Mouse (Mus musculus): ENCODE measurements around the gene Utrn. TPM values are rescaled to one million over a fixed set of nuclear protein-coding genes. Genes with fewer than 3 reads are reported as not detected.

Gene Utrn
- total RNA-seq, 1 experiment from 2014 or later, result 61.8 TPM

DNA sequence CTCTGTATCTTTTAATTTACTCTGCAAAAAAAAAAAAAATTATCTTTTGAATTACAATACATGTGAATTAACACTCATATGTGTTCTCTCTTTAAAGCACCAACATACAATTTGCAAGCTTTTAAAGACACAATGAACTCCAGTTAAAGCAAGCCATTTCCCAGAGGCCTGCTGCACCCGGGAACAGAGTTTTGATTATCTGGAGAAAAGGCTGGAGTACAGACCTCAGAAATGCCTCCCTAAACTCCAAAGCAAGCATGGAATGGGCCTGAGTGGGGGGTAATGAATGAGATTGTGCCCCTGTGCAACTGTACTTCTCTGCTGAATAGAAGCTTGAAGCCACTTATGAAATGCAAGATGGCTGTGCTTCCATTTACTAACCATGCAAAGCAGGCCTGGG, 281.8 kb downstream of the Utrn start:
- ATAC-seq (replicated peaks; ENCODE audit: insufficient number of reproducible peaks, low FRiP score, low TSS enrichment, poor library complexity, severe bottlenecking), result no peak

GRCm38 (mm10) chr10:12586825-12587224, 282.3 kb downstream of the Utrn start:
- no peak for ATAC-seq (replicated peaks; ENCODE audit: insufficient number of reproducible peaks, low FRiP score, low TSS enrichment, poor library complexity, severe bottlenecking)

GRCm38 (mm10) chr10:12586200-12586599, 283.0 kb downstream of the Utrn start:
- no peak for ATAC-seq (replicated peaks; ENCODE audit: insufficient number of reproducible peaks, low FRiP score, low TSS enrichment, poor library complexity, severe bottlenecking)

DNA sequence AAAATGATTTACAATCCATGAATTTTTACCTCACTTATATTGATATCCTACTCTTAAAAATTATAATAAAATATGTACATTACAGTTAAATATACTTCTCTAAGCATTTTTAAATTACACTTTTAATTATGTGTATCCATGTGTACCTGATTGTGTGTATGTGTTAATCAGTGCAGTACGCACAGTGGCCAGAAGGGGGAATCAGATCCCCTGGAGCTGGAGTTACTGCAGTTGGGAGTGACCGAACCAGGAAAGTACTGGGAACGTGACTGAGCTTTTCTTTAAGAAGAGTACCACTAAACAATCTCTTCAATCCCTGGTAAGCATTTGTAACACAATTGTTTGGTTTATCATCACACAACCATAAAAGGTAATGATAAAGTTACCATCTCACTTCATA, 285.7 kb downstream of the Utrn start:
- no peak for ATAC-seq (replicated peaks; ENCODE audit: insufficient number of reproducible peaks, low FRiP score, low TSS enrichment, poor library complexity, severe bottlenecking)

- no peak for ATAC-seq (replicated peaks; ENCODE audit: insufficient number of reproducible peaks, low FRiP score, low TSS enrichment, poor library complexity, severe bottlenecking)
These were observed 290.1 kb downstream of the Utrn start for GRCm38 (mm10) chr10:12579048-12579447.

DNA sequence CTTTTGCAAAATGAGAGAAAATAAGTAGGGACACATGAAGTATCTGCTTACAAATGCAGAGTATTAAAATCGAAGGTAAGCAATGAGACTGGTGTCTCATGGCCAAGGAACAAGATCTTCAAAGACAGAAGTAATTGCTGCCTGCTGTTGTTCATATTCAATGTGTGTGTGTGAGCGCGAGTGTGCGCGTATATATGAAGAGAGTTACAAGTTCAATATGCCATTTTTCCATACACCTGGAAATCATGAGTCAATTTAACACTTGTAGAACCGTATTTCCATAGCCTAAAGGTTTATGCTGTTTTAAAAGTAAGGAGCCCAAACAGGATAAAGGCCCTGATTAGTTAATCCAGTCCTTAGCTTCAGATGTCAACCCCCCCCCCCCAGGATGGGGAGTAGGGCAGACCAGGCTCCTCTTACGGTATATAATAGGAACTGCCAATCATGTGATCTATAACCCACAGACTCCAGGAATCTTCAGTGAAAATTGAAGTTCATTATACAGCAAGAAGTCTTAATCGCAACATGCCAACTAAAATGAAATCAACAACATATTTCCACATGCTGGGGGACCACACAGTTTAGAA, 293.2 kb downstream of the Utrn start:
- ATAC-seq (replicated peaks; ENCODE audit: insufficient number of reproducible peaks, low FRiP score, low TSS enrichment, poor library complexity, severe bottlenecking), result no peak

DNA sequence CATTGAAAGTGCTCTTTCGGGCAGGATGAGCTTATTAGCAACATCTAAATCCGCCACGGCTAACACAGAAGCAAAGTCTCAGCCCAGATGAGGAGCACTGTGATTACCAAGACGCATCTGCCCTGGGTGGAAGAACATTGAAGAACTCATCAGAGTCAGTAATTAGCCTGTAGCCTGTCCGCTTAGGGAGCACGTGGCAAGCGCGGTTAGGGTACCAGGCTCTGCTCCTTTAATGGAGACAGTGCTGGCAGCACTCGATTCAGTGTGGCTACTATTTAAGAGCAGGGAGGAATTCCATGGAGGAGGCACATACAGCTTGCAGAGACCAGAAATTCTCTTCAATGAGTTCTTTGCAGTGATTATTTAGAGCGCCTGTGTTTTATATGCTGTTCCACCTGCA, 294.4 kb downstream of the Utrn start:
- no peak for ATAC-seq (replicated peaks; ENCODE audit: insufficient number of reproducible peaks, low FRiP score, low TSS enrichment, poor library complexity, severe bottlenecking)

DNA sequence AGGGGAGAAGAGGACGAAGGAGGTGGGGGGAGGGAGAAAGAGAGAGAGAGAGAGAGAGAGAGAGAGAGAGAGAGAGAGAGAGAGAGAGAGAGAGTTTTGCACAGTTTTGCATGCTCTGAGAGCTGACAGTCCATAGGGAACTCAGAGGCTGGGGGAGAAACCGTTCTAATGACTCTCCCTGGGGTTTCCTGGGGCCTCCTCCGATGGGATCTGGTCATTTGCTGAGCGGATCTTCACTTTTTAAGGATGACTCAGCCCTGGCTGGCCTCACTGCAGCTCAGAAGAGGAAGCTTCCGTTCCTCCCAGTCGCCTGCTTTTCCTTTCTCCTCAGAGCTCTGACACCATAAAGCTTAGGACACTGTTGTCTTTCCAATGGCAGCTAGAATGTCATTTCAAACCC, 295.6 kb downstream of the Utrn start:
- ATAC-seq (replicated peaks; ENCODE audit: insufficient number of reproducible peaks, low FRiP score, low TSS enrichment, poor library complexity, severe bottlenecking), result no peak

DNA sequence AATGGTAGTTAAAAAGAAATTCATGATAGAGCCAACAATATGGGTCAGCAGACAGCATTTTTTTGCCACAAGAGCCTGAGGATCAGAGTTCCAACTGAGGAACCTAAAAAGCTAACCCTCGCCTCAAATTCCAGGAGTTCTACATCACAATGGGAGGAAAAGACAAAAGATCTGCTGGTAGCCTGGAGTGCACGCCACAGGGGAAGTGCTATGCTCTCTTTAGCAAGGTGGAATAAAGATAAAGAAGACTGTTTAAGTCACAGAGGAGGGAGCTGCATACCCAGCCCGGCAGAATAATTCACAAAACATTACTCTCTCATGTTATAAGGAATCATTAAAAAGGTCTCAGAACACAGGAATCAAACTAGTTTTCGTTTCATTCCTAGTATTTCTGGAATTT, 296.4 kb downstream of the Utrn start:
- no peak for ATAC-seq (replicated peaks; ENCODE audit: insufficient number of reproducible peaks, low FRiP score, low TSS enrichment, poor library complexity, severe bottlenecking)

- no peak for ATAC-seq (replicated peaks; ENCODE audit: insufficient number of reproducible peaks, low FRiP score, low TSS enrichment, poor library complexity, severe bottlenecking)
These were observed 304.7 kb downstream of the Utrn start for GRCm38 (mm10) chr10:12564425-12564824.

DNA sequence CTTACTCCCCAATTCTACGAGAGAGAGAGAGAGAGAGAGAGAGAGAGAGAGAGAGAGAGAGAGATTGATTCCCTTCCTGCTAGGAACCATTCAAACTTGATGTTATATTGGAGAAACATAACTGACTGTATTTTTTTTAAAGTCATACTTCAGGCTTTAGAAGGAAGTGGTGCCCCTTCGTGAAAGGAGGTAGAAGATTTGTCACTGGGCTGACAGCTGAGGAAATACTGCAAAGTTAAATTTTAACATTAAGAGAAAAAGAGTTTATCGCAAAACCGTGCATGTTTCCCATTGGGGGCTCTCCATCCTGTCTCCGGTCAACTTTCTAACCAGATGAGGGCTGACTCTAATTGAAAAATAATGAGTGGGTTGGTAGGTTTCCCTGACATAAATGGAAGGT, 310.4 kb downstream of the Utrn start:
- no peak for ATAC-seq (replicated peaks; ENCODE audit: insufficient number of reproducible peaks, low FRiP score, low TSS enrichment, poor library complexity, severe bottlenecking)

- no peak for ATAC-seq (replicated peaks; ENCODE audit: insufficient number of reproducible peaks, low FRiP score, low TSS enrichment, poor library complexity, severe bottlenecking)
These were observed 315.0 kb downstream of the Utrn start for GRCm38 (mm10) chr10:12554090-12554718.

DNA sequence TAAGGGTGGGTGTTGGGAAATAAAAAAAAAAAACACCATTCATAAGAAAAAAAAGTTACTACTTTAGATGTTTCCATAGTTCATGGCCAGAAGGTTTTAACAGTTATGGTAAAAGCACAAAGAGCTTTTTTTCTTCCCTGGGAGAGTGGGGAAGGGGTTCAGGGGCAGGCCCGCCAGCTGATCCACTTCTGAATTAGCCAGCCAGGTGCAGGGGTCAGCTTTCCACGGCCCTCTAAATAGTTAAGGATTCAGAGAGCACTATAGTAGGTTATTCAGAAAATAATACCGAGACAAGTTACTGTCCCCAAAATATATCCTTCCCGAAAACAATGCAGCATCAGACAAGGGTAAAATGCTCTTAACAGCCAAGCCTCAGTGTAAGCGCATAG, 316.3 kb downstream of the Utrn start:
- no peak for ATAC-seq (replicated peaks; ENCODE audit: insufficient number of reproducible peaks, low FRiP score, low TSS enrichment, poor library complexity, severe bottlenecking)

DNA sequence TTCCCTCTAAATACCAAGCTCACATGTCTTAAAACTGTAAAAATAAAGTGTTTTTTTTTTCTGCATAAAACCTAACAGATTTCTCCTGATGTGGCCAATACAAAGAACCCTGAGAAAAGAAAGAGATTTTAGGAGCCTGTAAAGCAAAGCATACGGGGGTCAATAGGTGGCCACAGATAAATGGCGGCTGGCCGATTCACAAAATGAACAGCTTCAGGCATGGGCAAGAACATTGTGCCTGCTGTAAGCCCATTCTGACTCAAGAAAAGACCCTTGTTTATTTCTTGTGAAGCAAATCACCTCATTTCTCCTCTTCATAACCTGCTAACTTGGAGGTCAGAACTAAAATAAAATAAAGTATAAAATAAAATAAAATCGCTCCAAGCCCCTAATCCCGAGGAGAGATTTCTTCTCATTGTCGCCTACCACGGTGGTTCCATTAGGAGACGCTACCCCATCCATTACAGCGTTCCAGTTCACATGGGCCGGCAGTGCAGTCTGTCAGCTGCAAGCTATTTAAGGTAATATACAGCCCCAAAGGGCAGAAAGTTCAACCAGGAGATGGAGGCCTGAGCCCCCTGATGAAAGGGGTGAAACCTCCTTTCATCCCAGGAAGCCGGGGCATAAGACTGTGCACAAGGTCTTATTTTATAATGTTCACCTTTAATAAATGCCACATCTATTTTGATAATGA, 316.8 kb downstream of the Utrn start:
- no peak for ATAC-seq (replicated peaks; ENCODE audit: insufficient number of reproducible peaks, low FRiP score, low TSS enrichment, poor library complexity, severe bottlenecking)

- no peak for ATAC-seq (replicated peaks; ENCODE audit: insufficient number of reproducible peaks, low FRiP score, low TSS enrichment, poor library complexity, severe bottlenecking)
These were observed 317.4 kb downstream of the Utrn start for GRCm38 (mm10) chr10:12551735-12552134.

- no peak for ATAC-seq (replicated peaks; ENCODE audit: insufficient number of reproducible peaks, low FRiP score, low TSS enrichment, poor library complexity, severe bottlenecking)
These were observed 319.1 kb downstream of the Utrn start for GRCm38 (mm10) chr10:12549945-12550540.

DNA sequence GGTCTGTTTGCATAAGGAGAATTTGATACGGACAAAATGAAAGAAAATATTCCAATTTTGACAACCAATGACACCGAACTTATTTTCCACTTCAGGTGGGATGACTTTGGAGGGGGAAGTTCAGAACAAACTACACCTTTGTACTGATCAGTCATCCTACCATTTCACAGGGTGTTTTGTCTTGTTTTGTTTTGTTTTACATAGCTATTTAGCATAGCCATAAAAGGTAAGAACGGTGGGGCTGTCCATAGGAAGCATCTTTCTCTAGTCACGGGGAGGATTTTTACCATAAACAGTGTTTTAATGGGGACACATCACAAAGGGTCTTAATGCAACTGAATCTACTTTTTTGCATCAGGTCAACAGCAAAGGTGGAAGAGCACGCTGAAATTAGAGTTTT, 319.9 kb downstream of the Utrn start:
- no peak for ATAC-seq (replicated peaks; ENCODE audit: insufficient number of reproducible peaks, low FRiP score, low TSS enrichment, poor library complexity, severe bottlenecking)

- no peak for ATAC-seq (replicated peaks; ENCODE audit: insufficient number of reproducible peaks, low FRiP score, low TSS enrichment, poor library complexity, severe bottlenecking)
These were observed 320.5 kb downstream of the Utrn start for GRCm38 (mm10) chr10:12548616-12549084.

DNA sequence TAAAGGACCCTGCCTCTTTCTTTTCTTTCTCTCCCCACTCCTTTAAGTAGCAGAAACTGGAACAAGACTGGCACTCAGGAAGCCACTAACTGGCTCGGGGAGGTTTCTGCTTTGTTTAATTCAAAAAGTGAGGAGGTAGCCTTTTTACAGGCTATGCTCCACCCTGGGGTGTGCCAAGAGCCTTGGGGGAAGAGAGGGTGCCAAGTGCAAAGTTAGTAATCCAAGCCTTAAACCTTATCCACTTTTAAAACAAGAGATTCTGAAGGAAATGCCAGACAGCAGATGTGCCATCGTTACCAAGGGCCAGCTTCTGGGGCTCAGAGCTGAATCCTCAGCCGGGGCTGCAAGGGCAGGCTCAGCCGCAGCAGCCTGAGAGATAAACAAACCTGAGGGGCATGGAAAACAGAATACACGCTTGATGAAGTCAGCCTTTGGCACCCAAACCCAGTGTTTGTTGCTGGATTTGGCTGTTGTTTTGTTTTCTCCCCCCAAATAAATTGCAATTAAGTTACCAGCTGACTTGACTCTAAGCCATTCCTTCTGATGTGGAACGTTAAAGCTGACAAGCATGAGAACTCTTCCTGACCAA, 322.0 kb downstream of the Utrn start:
- no peak for ATAC-seq (replicated peaks; ENCODE audit: insufficient number of reproducible peaks, low FRiP score, low TSS enrichment, poor library complexity, severe bottlenecking)
